Mouse (Mus musculus) heart, embryonic 12.5 days (tissue): ENCODE data around the gene Phldb1. TPM values are rescaled to one million over a fixed set of nuclear protein-coding genes. Genes with fewer than 3 reads are reported as not detected.

Experiments
- ATAC-seq: fragments of 200-750 bp; cut with Nextera tagmentation; 2 replicates; pipeline ENCODE4 v1.8.0; 2017; ENCODE audit warnings: moderate TSS enrichment, moderate library complexity; ENCODE audit not compliant: insufficient number of reproducible peaks, low FRiP score
- H3K27ac ChIP-seq: fragments of 300-500 bp; sonication (generic); 2 replicates; pipeline ENCODE4 v1.5.1; 2016; ENCODE audit warnings: mild to moderate bottlenecking, moderate library complexity; ENCODE audit not compliant: poor library complexity, severe bottlenecking
- H3K27me3 ChIP-seq: fragments of 300-500 bp; sonication (generic); replicated peaks from 2 replicates; pipeline ENCODE4 v1.6.1; 2016; ENCODE audit warnings: mild to moderate bottlenecking, moderate library complexity
- H3K36me3 ChIP-seq: fragments of 300-500 bp; sonication (generic); 2 replicates; pipeline ENCODE4 v1.6.1; 2016; ENCODE audit warnings: mild to moderate bottlenecking, moderate library complexity
- H3K4me1 ChIP-seq: fragments of 300-500 bp; sonication (generic); replicated peaks from 2 replicates; pipeline ENCODE4 v1.6.1; 2016; ENCODE audit warnings: mild to moderate bottlenecking
- H3K4me2 ChIP-seq: fragments of 300-500 bp; sonication (generic); 2 replicates; pipeline ENCODE4 v1.6.1; 2016; ENCODE audit warnings: mild to moderate bottlenecking, moderate library complexity
- H3K4me3 ChIP-seq: fragments of 300-500 bp; sonication (generic); 2 replicates; pipeline ENCODE4 v1.5.1; 2016; ENCODE audit warnings: mild to moderate bottlenecking
- H3K9ac ChIP-seq: fragments of 300-500 bp; sonication (generic); 2 replicates; pipeline ENCODE4 v1.6.1; 2016; ENCODE audit warnings: mild to moderate bottlenecking, moderate library complexity
- H3K9me3 ChIP-seq: fragments of 300-500 bp; sonication (generic); replicated peaks from 2 replicates; pipeline ENCODE4 v1.6.1; 2016; ENCODE audit warnings: mild to moderate bottlenecking, moderate library complexity
- WGBS: fragments of 180-500 bp; shearing (Covaris S2); methylation state at CpG from one replicate; pipeline ENCODE4 v1.1.7; 2016; 5-methylcytosine and 5-hydroxymethylcytosine counted together
- polyA plus RNA-seq: library from polyadenylated mRNA; unstranded; fragments of >200 nt; fragmentation: Nextera tagmentation; extraction: Ambion mirVana; gene quantifications from 2 replicates; pipeline ENCODE4 v1.2.1, GENCODE M21; 2016

Phldb1 gene
- polyA plus RNA-seq, 1 experiment from 2014 or later: 34.8 TPM

- Histone ChIP-seq H3K9ac (no peak overlapping the region), H3K27me3 (no peaks in the 10 kb centered on the region), H3K4me2 (no peak overlapping the region), H3K27ac (no peak overlapping the region), H3K4me1 (0 out of 2 replicates have a peak, but pooled peaks cover 3% of the 10 kb centered on the region), H3K36me3 (peaks cover 64% of the 10 kb centered on the region), H3K4me3 (no peak overlapping the region), H3K9me3 (no peaks in the 10 kb centered on the region)
- ATAC-seq: no peak
- WGBS: 75% methylated on average over 15 of the region's 15 CpGs
Observed at GRCm38 (mm10) chr9:44637551-44638169, 97.3 kb downstream of the Phldb1 start.

Other genes with a start within 250 kb of the Phldb1 start
- gene Cxcr5, start 173.3 kb downstream of the Phldb1 start, polyA plus RNA-seq: not detected in 2 replicates
- 12.4 and 13.5 TPM in 2 replicates for gene Ddx6, start 130.3 kb downstream of the Phldb1 start, polyA plus RNA-seq
- gene Treh, start 62.0 kb downstream of the Phldb1 start, polyA plus RNA-seq: not detected in 2 replicates
- gene Arcn1, start 32.6 kb upstream of the Phldb1 start, polyA plus RNA-seq: 151 and 160 TPM in 2 replicates
- 63.1 and 71.9 TPM in 2 replicates for gene Ift46, start 32.7 kb upstream of the Phldb1 start, polyA plus RNA-seq
- 2.2 and 2.4 TPM in 2 replicates for gene Tmem25, start 64.1 kb upstream of the Phldb1 start, polyA plus RNA-seq
- gene Ttc36, start 67.9 kb upstream of the Phldb1 start, polyA plus RNA-seq: not detected in 2 replicates
- 11.9 and 12.0 TPM in 2 replicates for gene Kmt2a, start 146.1 kb upstream of the Phldb1 start, polyA plus RNA-seq
- 924 and 963 TPM in 2 replicates for gene Atp5l, start 185.5 kb upstream of the Phldb1 start, polyA plus RNA-seq
- 18.9 and 21.6 TPM in 2 replicates for gene Ube4a, start 230.4 kb upstream of the Phldb1 start, polyA plus RNA-seq
- 0.35 TPM in 1 of 2 replicates, not detected in the other for gene Cd3g, start 245.2 kb upstream of the Phldb1 start, polyA plus RNA-seq
- not detected in 2 replicates for gene Cd3d, start 246.6 kb upstream of the Phldb1 start, polyA plus RNA-seq